Mouse (Mus musculus) spleen, postnatal 10 days (tissue): ENCODE data around the gene Igsf11.

ENCODE experiments used
- DNase-seq, 2 experiments: peaks; one replicate each; pipeline ENCODE4 v3.0.0; 2021 to 2022; ENCODE audit warnings: low spot score in 2 of 2

The Igsf11 gene

DNA sequence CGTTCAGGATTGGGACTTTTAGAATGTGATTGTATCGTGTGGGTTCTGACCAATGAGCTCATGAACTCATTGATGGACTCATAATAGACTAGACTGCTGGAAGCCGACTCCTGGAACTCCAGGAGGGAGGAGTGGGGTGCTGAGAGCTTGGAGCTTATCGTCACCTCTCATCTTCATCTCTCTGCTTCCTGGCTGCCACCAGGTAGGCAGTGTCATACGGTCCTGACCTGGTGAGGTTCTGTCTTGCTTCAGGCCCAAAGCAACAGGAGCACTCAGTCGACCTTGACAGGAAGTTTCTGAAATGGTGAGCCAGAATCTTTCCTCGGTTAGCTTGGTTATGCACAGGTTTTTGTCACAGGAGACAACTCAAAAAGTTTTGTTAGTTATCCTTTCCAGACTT is at the start of gene Igsf11:
Gene Igsf11 (plus strand): TSS at position 301 of the 400 bp plus-strand sequence.
- no peak for DNase-seq

DNA sequence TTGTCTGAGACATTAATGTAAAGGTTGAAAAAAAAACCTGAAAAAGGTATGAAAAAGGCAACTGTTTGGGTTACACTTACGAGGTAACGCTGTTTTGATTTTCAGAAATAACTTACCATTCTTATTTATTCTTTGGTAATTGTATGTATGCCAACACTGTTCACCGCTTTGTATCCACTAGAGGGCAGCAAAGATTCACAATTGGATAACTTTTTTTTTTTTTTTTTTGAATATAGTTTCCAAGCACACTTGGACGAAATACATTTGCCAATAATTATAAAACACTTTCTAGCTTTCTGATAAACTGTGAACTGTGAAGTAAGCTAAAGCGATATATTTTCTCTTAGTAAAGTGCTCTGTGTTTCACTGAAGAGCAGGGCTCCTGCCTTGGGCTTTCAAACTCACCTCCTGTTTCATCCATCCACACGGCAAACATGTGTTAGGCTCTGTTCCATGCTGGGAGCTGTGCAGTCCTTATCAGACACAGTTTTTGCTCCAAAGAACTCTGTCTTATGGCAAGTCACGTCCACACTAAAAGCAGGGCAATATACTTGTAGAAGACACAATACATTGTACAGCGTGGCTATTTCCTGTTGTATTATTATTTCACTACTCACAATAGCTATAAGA is 34.2 kb upstream of the Igsf11 start:
- no peak for DNase-seq

DNA sequence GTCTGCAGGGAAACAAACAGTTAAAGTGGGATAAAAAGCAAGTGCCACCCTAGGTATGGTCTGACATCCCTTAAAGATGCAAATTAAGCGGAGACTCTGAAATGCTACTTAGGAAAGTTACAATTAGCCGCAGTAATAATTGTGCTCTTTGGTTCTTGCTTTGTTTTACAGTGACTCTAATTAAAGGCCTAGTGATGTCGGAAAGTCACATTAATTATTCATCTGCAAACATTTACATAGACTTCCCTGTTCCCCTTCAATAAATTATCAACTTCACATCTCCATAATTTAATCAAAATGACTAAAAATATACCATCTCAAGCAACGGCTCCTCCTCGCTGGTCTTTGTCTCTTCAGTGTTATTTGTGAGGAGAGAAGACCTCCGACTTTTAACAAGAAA is 31.9 kb upstream of the Igsf11 start:
- no peak for DNase-seq

DNA sequence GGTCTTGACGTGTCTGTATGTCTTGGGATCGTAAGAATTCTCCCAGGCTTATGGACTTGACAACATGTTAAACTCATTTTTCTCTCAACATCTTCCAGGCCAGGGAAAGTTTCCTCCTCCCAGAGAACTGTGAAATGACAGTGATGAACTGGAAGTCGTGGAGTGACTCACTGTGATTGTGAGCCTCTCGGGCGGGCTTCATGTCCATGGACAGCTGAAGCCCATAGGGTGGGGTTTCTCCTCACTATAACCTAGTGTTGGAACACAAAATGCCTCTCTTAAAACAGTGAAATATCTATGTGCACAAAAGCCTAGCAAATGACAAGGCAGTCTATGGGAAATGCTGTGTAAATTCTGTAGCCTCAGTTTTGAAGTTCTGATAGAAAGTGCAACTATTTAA is 28.1 kb upstream of the Igsf11 start:
- DNase-seq = no peak

DNA sequence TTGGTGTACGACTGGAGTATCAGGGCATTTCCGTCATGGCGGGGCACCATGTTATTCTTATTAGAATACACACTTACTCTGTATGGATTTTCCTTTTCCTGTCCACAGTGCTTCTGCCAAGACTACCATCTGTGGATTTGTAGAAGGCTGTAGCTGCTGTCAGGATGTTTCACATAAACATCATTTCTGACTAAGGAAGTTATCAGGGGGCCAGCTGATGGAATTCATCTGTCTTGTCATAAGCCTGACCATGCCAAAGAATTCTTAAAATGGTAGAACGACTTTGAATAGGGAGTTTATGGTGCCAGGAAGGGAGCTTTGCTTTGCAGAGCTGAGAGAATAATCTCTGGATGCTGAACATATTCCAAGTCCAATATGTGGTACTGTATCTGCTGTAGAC is 19.2 kb upstream of the Igsf11 start:
- DNase-seq = no peak

DNA sequence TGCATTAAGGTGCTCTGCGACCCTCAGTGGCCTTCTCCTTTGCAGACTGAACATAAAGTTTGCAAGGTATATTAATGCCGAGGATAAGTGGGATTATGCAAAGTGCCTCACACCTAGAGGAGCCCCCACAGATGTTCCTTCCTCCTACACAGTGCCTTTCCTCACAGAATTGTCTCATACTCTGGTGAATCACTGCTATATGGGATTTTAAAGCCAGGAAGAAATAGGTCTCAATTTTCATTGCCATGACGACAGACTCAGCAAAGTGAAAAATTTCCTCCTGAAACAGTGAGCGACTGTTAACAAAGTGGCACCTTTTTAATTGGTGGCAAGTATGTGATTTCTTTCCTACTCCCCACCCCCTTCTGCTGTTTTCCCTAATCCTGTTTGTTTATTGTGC is 18.0 kb upstream of the Igsf11 start:
- no peak for DNase-seq

DNA sequence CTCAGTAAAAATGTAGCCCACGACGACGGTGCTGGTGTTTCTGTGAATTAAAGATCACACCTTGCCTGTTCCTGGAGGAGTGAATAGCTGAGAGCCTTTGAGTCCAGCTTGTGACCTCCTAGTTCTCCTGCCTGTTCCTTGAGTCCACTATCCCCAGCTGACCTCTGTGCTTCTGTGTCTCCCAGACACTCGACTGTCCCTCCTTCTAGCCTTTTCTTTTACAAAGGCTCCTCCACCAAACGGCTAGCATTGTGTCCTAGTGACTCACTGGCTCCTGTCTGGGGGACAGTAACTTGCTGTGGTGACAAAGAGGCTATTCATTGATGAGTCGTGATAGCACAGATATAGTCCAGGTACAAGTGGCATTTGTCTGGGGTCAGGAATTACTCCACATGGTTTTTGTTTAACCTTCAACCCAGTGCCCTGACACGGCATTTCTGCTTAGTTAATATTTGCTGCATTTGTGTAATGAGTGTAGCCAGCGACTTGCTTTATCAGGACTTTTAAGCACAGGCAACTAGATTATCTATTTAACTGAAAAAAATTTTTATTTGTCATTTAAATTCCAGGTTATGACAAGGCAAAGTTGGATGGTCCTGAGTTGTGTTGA is 6.5 kb downstream of the Igsf11 start:
- DNase-seq = no peak

DNA sequence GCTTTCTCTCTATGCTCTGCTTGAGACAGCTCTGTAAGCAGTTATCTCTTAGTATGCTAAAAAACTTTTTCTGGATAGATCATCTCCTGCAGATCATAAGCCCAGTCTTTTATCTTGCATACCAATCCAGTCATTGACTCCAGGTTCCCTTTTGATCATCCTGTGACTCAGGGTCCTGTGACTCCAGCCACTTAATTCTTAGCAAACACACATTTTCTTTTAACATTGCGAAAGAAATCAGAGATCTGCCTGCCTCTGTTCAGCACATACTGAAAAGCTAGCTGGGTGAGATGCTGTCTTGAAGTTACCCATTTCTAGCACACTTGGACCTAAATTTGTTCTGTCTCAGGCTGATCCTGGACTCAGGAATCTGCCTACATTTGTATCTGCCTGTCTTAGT is 7.6 kb downstream of the Igsf11 start:
- no peak for DNase-seq

DNA sequence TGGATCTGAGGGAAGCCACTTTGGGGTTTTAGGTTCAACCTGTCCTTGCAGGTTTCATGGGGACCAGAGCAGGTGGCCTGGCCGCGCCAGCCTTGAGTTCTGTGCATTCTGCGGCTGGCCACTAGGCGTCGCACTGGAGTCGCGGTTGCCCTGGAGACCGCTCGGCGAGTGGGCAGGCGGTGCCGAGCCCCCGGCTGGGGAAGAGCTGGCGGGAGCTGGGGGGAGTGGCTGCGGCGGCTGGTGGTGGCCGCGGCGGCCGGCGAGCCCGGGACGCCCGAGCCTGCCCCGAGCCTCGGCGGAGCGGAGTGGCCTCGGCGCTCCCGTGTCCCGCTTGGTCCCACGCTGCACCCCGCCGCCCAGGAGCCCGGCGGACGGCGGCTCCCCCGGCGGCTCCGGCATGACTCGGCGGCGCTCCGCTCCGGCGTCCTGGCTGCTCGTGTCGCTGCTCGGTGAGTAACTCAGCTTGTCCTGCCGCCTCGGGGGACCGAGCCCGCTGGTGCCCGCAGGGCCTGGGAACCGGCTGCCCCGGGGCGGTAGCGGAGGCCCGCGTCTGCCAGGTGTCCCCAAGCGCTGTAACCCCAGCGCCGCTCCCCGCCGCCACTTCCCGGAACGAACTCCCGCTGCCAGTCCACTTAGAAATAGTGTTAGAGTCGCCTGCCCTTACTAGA is 9.8 kb downstream of the Igsf11 start:
- DNase-seq = peak; percentile 72 to 83

DNA sequence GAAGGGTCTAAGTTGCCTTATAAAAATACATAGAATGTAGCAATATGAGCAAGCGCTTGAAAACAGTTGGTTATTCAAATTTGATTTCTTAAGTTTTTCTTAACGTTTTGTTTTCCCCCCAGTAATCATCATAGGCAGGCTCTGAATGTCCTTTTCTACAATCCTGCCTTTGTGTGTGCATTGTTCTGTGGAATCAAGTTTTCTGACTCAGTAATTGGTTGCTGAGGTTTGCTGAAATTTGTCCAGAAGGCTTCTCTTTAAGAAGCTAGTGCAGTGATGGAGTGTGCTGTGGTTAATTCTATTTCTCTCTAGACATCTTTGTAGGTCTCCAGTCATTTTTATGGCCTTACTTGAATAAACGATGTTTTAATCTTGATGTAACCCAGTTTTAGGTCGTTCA is 10.5 kb downstream of the Igsf11 start:
- no peak for DNase-seq

DNA sequence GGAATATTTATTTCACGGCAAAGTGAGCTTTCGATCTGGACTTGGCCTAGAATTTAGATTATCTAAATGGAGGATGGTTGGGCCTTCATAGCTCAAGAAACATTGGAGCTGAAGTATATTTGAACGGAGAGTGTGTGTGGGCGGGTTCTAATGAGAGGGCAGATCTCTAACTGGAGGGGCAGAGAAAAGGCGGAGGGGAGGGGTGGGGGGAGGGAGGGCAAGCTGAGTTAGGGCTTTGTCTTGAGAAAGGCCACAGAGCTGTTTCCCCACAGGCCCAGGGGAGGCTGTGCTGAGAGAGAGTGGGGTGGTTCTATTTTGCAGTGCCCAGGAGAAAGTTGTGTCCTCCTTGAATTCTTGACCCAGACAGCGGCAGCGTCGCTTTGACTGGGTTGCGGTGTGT is 11.7 kb downstream of the Igsf11 start:
- no peak for DNase-seq

DNA sequence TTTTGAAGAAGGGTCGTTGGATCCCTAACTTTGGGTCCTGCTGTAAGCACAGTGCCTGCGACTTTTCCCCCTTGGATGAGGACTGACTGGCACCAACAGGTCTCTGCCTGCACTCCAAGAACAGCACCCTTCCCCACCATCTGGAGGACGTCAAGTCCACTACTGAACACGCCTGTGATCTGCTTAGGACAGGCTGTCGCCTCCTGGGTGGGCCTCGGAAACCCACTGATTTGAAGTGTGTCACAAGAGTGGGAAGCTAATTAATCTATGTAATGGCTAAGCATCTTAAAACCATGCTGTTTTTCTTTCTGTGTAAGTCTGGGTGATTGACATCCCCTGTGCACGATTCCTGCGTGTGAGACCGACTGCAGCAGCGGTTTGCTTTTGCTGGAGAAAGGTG is 13.4 kb downstream of the Igsf11 start:
- no peak for DNase-seq

DNA sequence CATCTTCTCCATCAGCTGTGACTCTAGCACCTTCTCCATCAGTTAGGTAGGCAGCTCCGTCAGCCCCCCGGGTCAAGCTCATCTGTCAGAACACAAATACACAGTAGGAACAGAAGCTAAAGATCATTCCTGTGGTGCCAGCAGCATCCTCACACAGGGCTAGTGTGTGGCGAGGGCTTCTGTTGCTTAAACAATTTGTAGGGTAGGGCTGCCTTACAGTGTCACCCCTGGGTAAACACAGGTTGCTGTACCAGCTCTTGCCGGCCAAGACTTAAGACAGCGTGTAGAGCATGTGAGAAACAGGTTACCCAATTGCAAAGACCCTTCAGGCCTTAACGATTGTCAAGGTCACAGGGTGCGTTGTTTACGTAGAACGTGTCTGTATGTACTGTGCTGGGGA is 15.8 kb downstream of the Igsf11 start:
- DNase-seq = no peak

DNA sequence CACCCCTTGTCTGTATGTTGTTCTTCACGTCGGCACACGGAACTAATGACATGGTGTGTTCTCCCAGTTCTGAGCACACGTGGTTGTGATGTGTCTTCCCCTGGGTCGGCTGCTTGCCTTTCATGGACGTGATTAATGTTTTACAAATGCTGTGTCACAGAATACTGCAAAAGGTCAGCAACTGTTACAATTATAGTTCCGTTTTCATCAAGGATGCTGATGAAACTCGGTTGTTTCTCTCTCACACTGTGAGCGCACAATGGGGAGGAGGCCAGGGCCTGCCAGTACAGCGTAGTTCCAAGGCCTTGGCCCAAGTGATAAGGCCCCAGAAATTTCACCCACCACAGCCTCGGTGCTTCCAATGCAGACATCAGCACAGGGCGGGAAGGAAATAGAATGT is 17.0 kb downstream of the Igsf11 start:
- no peak for DNase-seq

DNA sequence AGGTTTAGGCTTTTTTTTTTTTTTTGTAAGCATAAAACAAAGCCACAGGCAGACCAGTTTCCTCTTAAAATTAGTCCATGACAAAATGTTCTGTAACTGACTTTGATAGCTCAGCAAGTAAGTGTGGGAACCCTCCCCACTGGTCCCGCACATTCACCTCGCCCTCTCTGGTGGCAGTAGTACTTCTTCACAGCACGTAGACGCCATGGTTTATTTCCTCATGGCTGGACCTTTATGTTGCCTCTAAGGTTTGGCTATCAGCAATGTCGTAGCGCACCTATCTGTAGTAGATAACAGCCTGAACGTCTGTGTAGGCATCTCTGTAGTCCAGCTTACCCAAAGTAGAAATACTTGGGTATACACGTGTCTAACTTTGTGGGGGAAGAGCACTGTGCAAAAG is 17.6 kb downstream of the Igsf11 start:
- no peak for DNase-seq

DNA sequence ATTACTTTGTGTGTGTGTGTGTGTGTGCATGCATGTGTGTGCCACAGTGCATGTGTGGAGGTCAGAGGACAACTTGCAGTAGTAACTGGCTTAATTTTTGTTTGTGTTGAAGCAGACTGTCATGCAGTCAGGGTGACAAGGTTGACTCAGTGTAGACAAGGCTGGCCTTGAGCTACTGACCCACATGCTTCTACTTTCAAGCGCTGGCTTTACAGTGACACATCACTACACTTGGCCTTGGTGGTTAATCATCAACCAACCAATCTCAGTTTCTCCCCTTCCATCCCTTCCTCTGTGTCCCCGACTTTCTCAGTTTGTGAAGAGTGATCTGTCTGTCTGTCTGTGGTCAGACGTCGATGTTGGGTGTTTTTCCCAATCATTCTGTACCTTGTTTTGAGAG is 23.0 kb downstream of the Igsf11 start:
- no peak for DNase-seq

DNA sequence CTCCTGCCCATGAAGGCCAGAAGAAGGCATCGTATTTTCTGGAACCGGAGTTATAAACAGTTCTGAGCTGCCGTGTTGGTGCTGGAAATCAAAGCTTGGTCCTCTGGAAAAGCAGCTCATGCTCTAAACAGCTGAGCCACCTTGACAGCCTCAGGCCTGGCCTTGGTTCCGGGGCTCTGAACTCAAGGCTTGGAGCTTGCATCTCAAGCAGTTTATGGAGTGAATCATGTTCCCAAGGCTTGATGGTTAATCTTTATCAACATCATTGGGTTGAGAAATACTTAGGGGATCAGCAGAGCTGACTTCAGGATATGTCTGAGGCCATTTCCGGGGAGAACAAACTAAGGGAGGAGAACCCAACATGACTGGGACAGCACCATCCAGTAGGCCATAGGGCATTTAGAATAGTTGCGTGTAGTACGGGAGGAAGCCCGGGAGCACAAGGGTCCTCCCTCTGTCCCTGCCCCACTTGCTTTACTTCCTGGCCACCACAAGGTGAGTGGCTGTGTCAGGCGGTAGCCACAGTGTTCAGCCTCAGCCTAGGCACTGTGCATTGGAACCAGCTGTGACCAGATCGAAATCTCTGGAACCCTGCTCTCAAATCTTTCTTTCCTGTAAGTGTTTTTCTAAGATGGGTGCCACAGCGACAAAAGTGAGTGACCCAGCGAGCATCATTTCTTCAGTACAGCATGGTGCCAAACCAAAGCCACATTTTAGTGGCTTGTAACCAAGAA is 23.7 kb downstream of the Igsf11 start:
- no peak for DNase-seq

DNA sequence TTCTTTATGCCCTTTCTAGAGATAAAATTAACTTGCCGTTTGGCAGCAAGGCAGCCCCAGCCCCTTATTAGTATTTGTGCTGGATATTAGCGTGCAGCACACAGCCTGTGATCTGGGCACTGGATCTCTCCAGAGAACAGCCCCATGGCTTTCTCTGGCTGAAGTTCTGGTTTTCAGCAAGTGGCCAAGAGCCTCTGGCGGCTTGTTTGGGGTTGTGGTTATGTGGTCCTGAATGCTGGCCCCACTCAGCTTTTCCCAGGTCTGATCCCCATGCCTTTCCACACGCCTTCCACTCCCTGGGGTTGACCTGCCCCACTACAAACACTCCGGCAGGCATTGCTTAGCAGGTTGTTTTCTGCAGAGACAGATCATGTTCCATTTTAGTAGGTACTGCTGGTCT is 24.4 kb downstream of the Igsf11 start:
- DNase-seq = no peak

DNA sequence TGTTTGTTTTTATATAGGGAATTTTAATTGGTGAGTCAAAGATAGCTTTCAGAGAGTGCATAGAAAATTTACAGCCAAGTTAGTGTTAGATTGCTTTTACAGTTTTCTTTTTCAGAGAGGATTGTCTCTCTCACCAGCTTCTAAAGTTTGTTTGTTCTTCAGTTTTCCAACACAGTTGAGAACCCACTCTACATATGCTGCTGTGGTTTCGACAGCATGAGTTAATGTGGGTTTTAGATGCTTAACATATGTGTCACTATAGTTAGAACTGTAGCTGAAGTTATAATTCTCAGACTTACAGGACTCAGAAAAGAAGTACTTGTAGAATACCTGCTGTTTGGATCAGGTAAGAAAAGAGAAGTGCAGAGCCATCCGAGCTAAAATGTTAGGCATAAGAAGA is 25.6 kb downstream of the Igsf11 start:
- no peak for DNase-seq

DNA sequence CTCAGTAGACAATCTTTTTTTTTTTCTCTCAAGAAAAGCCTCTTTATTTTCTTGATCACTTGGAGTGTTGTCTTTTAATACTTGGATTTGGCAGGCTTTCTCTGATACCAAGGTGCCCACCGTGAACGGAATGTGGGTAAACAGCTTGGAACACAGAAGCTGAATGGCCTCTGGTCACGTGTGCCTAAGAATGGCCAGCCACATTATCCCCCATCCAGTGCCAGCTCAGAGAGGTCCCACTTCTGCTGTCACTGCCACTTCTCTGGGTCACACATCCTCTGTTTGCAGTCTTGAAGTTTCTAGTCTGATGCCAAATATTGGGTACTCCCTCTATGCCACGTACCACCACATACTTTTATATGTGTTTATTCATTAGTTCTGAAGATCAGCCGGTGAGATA is 28.0 kb downstream of the Igsf11 start:
- no peak for DNase-seq

DNA sequence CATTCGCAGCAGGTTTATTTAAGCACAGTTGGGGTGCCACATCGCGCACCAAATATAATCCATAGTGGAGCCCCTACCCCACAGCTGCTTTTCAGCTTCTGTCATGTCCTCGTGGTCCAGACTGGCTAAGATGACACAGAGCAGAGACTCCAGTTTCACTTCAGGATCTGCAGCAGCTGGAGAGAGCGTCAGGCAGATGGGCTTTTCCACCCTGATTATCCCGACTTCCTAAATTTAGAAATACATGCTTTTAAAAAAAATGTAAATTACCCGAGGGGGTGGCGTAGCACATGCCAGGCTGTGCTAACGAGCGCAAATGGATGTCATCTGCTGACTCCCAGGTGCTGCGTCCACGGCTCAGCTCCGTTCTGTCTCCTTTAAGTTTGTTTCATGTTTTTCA is 32.5 kb downstream of the Igsf11 start:
- no peak for DNase-seq

DNA sequence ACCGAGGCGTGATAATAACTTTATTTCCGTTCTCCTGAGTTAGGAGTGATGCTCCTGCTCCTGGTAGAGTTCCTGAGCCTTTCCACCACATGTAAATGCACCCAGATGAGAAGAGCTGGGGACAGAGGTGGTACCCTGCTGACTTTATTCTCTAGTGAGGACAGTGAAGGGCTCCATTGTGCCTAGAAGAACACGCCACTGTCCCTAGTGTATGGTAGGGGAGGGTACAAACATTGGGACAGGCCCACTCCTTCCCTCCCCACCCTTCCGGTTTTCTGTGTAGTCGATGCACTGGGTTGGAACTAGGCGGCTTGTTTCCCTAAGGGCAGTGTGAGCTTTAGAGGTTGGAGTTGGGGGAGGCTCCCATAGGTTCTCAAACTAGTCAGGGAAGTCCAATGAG is 36.3 kb downstream of the Igsf11 start:
- no peak for DNase-seq

DNA sequence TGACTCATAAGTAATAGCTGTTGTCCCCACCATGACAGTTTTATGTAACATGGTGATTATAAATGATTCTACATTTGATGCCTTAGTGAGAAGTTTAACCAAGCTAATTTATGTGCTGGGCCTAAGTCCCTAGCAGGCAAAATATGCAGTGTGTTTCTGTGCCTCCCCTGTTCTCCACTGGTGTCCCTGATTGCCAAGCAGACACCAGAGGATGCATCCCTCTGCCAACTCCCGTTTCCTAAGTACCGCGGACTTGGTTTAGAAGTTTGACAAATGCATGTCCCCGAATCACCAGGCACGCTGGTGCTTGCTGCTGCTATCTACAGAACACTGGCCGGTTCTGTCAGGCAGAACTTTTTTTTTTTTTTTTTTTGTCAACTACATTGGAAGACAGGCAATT is 39.0 kb downstream of the Igsf11 start:
- no peak for DNase-seq
